Mouse (Mus musculus): Measurements from ENCODE around the gene Myo3b.

GRCm38 (mm10) chr2:70035358-70035757, 3.6 kb upstream of the Myo3b start:
- TF ChIP-seq CTCF (IDR thresholded peaks at IDR 0.05; ENCODE audit: low read depth) (no peak), EP300 (IDR thresholded peaks at IDR 0.05; ENCODE audit: low read depth) (no peak)

All from liver, embryonic 14.5 days (tissue).